ENCODE assay signal across 7 mouse cellular contexts in the genomic region with DNA sequence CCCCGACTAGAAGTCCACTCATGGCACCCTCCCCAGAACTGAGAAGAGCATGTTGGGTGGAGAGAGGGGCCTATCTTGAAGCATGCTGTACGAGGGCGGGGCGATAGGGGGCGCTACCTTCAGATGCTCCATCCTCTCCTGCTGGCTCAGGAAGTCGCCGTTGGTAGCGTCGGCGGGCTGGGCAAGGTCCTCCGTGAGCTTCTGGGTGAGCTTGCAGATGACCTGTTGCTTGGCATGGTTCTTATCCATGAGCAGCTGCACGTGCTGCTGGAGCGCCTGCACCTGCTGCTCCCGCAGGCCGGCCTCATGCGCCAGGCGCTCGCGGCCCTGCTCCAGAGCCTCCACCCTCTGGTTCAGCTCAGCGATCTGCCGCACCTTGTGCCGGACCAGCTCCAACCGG. TPM values are rescaled to one million over a fixed set of nuclear protein-coding genes. Genes with fewer than 3 reads are reported as not detected.
A peak's percentile ranks its signal among the peaks of the same experiment; 100 is the strongest.
DNase-seq lines count a peak whose midpoint lies in the region; ATAC-seq lines count a peak whose summit lies in the region.

No protein-coding gene starts in this region.

- no peak overlapping the region for H3K4me3 ChIP-seq in hindbrain, embryonic 16.5 days (ENCODE audit: low read length)
- no peak overlapping the region for H3K4me3 ChIP-seq in midbrain, embryonic 13.5 days (replicated peaks)

- no peak overlapping the region for H3K4me2 ChIP-seq in hindbrain, embryonic 16.5 days (ENCODE audit: low read length)
- H3K4me2 ChIP-seq in midbrain, embryonic 13.5 days (replicated peaks): peak overlapping the region; percentile 36

- no peaks in the 10 kb centered on the region for H3K27me3 ChIP-seq in hindbrain, embryonic 16.5 days (replicated peaks; ENCODE audit: control insufficient read depth, insufficient read depth, low read length)
- H3K27me3 ChIP-seq in midbrain, embryonic 13.5 days: peaks cover 9% of the 10 kb centered on the region; the same call in 1 of the 2 replicates

- no peaks in the 10 kb centered on the region for H3K36me3 ChIP-seq in hindbrain, embryonic 16.5 days (ENCODE audit: control insufficient read depth, insufficient read depth, low read length)
- no peaks in the 10 kb centered on the region for H3K36me3 ChIP-seq in midbrain, embryonic 13.5 days

- peak; percentile 68 for DNase-seq in thymus, postnatal 0 days (ENCODE audit: low spot score)
- no peak for DNase-seq in thymus, postnatal 25 days
- peak; percentile 65 for DNase-seq in embryo, embryonic 10 days (ENCODE audit: low spot score)
- no peak for DNase-seq in urinary bladder, adult 18-20 months (ENCODE audit: low spot score in 2 of 2)
- no peak for DNase-seq in Muller cell, postnatal 12 days (ENCODE audit: inconsistent ontology term)

- H3K9ac ChIP-seq in hindbrain, embryonic 16.5 days (ENCODE audit: low read depth, low read length): no peak overlapping the region
- no peak overlapping the region for H3K9ac ChIP-seq in midbrain, embryonic 13.5 days (replicated peaks)

- no peaks in the 10 kb centered on the region for H3K9me3 ChIP-seq in hindbrain, embryonic 16.5 days (ENCODE audit: control insufficient read depth, low read length)
- no peaks in the 10 kb centered on the region for H3K9me3 ChIP-seq in midbrain, embryonic 13.5 days

- H3K4me1 ChIP-seq in hindbrain, embryonic 16.5 days (ENCODE audit: control insufficient read depth, insufficient read depth, low read depth, low read length): 0 out of 2 replicates have a peak, but pooled peaks cover 3% of the 10 kb centered on the region
- H3K4me1 ChIP-seq in midbrain, embryonic 13.5 days (replicated peaks): peaks cover 8% of the 10 kb centered on the region; the same call in 1 of the 2 replicates

- 7% methylated on average over 23 of the region's 23 CpGs for WGBS in hindbrain, embryonic 16.5 days
- 8% methylated on average over 23 of the region's 23 CpGs for WGBS in midbrain, embryonic 13.5 days

- H3K27ac ChIP-seq in hindbrain, embryonic 16.5 days (ENCODE audit: low read depth, low read length): no peak overlapping the region
- no peak overlapping the region for H3K27ac ChIP-seq in midbrain, embryonic 13.5 days

- ATAC-seq in hindbrain, embryonic 16.5 days: 0 out of 2 replicates have a peak, but pooled peaks have one; percentile 21
- ATAC-seq in midbrain, embryonic 13.5 days: 0 out of 2 replicates have a peak, but pooled peaks have one; percentile 19

RNA-seq across cellular contexts. Expression of a gene that starts 18.3 kb away (rescaled TPM):
- 12.2 and 14.5 TPM in 2 replicates for polyA plus RNA-seq in thymus, postnatal 0 days (2015; fragmentation: Nextera tagmentation; extraction: Ambion mirVana)
- polyA plus RNA-seq in hindbrain, embryonic 16.5 days (2015; fragmentation: Nextera tagmentation; extraction: Ambion mirVana): 7.9 and 10.2 TPM in 2 replicates
- 2.5 and 3.9 TPM in 2 replicates for polyA plus RNA-seq in midbrain, embryonic 13.5 days (2015; fragmentation: Nextera tagmentation; extraction: Ambion mirVana)

RNA-seq across cellular contexts. Expression of a gene that starts 29.7 kb away (rescaled TPM):
- polyA plus RNA-seq in thymus, postnatal 0 days (2015; fragmentation: Nextera tagmentation; extraction: Ambion mirVana): 2.1 and 2.2 TPM in 2 replicates
- polyA plus RNA-seq in hindbrain, embryonic 16.5 days (2015; fragmentation: Nextera tagmentation; extraction: Ambion mirVana): 1.1 and 1.3 TPM in 2 replicates
- polyA plus RNA-seq in midbrain, embryonic 13.5 days (2015; fragmentation: Nextera tagmentation; extraction: Ambion mirVana): 0.54 and 0.55 TPM in 2 replicates

Comparison
In these comparisons a context has a peak if more than half of its experiments do, and no peak if none do; other contexts are left out.
1. DNase-seq: peak in thymus, postnatal 0 days (single experiment) and embryo, embryonic 10 days (single experiment); none in thymus, postnatal 25 days (single experiment), urinary bladder, adult 18-20 months (0 of 2) and Muller cell, postnatal 12 days (single experiment).